Mouse (Mus musculus) midbrain, embryonic 14.5 days (tissue): ENCODE measurements at regions not wholly inside any gene's neighbourhood (a gene's known extent, or its start where the extent isn't known, plus 50 kb on each side); places are given as distances from the start of the nearest gene placed in this dataset.

Experiments used
- ATAC-seq: fragments of 200-750 bp; cut with Nextera tagmentation; 2 replicates; pipeline ENCODE4 v1.8.0; 2017; ENCODE audit warnings: moderate number of reproducible peaks, moderate library complexity; ENCODE audit not compliant: low FRiP score, low TSS enrichment
- DNase-seq: peaks from one replicate; pipeline ENCODE4 v3.0.0-alpha.2; 2015
- H3K27ac ChIP-seq: fragments of 300-500 bp; sonication (generic); replicated peaks from 2 replicates; pipeline ENCODE4 v1.5.1; 2014; ENCODE audit warnings: mild to moderate bottlenecking, low read depth, low read length, moderate library complexity
- H3K27me3 ChIP-seq: fragments of 300-500 bp; sonication (generic); 2 replicates; pipeline ENCODE4 v1.6.1; 2014; ENCODE audit warnings: low read length, control low read depth, mixed read lengths; ENCODE audit not compliant: control insufficient read depth, insufficient read depth
- H3K36me3 ChIP-seq: fragments of 300-500 bp; sonication (generic); 2 replicates; pipeline ENCODE4 v1.6.1; 2014; ENCODE audit warnings: low read length, control low read depth; ENCODE audit not compliant: control insufficient read depth, insufficient read depth
- H3K4me1 ChIP-seq: fragments of 300-500 bp; sonication (generic); 2 replicates; pipeline ENCODE4 v1.6.1; 2014; ENCODE audit warnings: mild to moderate bottlenecking, antibody characterized with exemption, low read length, control low read depth; ENCODE audit not compliant: control insufficient read depth, insufficient read depth
- H3K4me2 ChIP-seq: fragments of 300-500 bp; sonication (generic); 2 replicates; pipeline ENCODE4 v1.6.1; 2014; ENCODE audit warnings: mild to moderate bottlenecking, low read length, moderate library complexity
- H3K4me3 ChIP-seq: fragments of 300-500 bp; sonication (generic); replicated peaks from 2 replicates; pipeline ENCODE4 v1.5.1; 2014; ENCODE audit warnings: low read depth, low read length
- H3K9ac ChIP-seq: fragments of 300-500 bp; sonication (generic); replicated peaks from 2 replicates; pipeline ENCODE4 v1.6.1; 2014; ENCODE audit warnings: mild to moderate bottlenecking, low read length, moderate library complexity
- H3K9me3 ChIP-seq: fragments of 300-500 bp; sonication (generic); 2 replicates; pipeline ENCODE4 v1.6.1; 2016; ENCODE audit warnings: low read length, control low read depth, mixed read lengths; ENCODE audit not compliant: control insufficient read depth
- WGBS: fragments of 180-500 bp; shearing (Covaris S2); extraction: QIAGEN DNeasy Blood & Tissue Kit; methylation state at CpG from one replicate; pipeline ENCODE4 v1.1.7; 2014; 5-methylcytosine and 5-hydroxymethylcytosine counted together

DNA sequence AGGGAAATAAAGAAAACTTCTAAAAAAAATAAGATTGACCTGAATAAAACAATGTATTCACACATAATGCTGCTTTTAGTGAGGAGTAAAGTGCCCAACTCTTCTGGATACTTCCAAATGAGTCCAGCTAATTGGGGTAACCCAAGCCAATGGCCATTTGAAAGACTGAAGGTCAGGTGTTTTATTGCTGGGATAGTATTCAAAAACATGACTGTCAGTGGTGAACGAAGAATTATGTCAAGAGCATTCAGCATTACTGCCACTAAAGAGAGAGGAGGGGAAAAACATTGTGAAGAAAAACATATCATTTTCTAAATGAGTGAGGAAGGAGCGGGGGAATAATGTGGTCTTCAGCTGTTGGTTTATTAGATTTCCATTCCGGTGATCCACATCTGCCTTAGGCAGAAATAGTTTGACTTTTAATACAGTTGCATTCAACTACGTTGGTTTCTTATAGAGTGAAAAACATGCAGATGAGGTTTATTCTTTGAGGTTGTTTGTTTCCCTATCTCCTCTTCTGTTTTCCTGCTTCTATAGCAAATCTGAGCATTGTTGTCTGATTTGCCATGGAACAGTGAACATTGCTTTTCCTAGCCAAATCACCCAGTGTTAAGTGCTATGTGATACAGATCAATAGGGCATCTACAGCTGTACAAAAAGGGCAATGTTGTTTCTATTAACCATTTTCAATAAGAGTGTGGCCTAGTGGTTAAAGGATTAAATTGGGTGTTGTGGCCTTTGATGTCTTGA, 435.3 kb upstream of the Ccnh start:
- no peaks in the 10 kb centered on the region for H3K36me3 ChIP-seq
- no peak overlapping the region for H3K27ac ChIP-seq
- DNase-seq, result no peak
- H3K4me3 ChIP-seq, result no peak overlapping the region
- no peaks in the 10 kb centered on the region for H3K27me3 ChIP-seq
- H3K9ac ChIP-seq, result no peak overlapping the region
- no peaks in the 10 kb centered on the region for H3K4me1 ChIP-seq
- ATAC-seq, result no peak
- no peaks in the 10 kb centered on the region for H3K9me3 ChIP-seq
- no peak overlapping the region for H3K4me2 ChIP-seq
- WGBS, result 67% methylated on average over 4 of the region's 4 CpGs

DNA sequence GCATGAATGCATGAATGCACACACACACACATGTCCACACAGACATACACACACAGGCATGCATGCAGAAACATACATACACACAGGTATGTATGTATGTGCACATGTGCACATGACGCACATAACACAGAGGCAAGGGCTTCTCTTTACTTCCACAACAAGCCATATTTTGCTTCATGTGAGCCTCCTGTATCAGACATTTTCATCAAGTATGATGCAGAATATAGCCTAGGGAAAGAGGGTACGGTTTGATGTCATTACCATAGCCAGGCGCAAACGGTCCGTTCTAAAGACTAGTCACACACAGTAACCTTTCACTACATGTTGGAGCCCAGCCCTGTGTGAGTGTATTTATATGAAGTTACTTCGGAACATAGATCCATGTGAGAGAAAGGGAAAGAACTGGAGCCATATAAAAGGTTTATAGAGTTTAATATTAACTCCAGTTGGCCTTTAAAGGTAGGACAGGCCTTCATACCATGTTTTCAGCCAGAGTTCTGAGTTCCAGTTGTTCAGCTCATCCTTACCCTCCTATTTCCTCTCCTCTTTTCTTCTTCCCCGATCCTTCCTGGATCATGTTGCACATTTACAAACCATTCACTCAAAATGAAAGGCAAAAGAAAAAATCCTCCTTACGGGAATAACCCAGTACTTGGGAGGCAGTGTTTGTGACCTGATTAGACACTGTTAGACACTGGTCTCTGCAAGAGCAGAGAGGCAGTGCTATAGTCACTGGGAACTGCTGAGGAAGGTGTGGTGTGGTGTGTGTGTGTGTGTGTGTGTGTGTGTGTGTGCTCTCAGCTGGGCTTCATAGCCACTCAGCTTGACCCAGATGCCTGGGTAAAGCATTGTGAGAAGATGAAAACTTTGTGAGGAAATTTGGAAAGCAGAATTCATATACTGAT, 434.1 kb upstream of the Ccnh start:
- ATAC-seq (no peak), DNase-seq (no peak)
- no peak overlapping the region for H3K9ac ChIP-seq
- H3K27me3 ChIP-seq, result no peaks in the 10 kb centered on the region
- H3K36me3 ChIP-seq, result no peaks in the 10 kb centered on the region
- no peak overlapping the region for H3K4me3 ChIP-seq
- H3K4me1 ChIP-seq, result no peaks in the 10 kb centered on the region
- H3K27ac ChIP-seq, result no peak overlapping the region
- H3K9me3 ChIP-seq, result no peaks in the 10 kb centered on the region
- 77% methylated on average over 8 of the region's 8 CpGs for WGBS
- no peak overlapping the region for H3K4me2 ChIP-seq

DNA sequence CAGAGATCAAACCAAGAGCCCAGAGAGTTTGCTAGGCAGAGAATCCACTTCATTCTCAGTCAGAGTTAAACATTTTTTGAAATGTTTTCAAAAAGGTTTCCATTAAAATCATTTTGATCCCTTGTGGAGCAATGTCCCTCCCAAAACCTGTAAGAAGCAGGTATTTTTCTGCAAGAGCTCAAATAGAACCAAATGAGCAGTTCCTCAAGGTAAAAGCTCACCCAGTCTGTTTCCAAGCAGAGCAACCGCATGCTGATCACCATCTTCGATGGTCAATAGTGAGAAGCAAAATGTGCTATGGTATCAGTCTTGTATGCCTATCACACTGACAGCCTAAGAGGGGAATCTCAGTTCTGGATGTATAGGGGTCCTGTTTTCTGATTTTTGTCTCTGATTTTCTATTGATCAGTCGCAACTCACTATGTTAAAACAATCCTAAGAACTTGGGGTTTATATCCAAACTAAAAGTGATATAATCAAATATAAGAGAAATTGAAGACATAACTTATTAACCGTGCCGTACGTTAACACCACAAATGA, 432.3 kb upstream of the Ccnh start:
- H3K9me3 ChIP-seq, result no peaks in the 10 kb centered on the region
- no peaks in the 10 kb centered on the region for H3K36me3 ChIP-seq
- H3K27ac ChIP-seq, result no peak overlapping the region
- no peak overlapping the region for H3K4me2 ChIP-seq
- ATAC-seq (no peak), DNase-seq (no peak)
- H3K9ac ChIP-seq, result no peak overlapping the region
- H3K4me1 ChIP-seq, result no peaks in the 10 kb centered on the region
- 85% methylated on average over 6 of the region's 6 CpGs for WGBS
- no peak overlapping the region for H3K4me3 ChIP-seq
- H3K27me3 ChIP-seq, result no peaks in the 10 kb centered on the region

DNA sequence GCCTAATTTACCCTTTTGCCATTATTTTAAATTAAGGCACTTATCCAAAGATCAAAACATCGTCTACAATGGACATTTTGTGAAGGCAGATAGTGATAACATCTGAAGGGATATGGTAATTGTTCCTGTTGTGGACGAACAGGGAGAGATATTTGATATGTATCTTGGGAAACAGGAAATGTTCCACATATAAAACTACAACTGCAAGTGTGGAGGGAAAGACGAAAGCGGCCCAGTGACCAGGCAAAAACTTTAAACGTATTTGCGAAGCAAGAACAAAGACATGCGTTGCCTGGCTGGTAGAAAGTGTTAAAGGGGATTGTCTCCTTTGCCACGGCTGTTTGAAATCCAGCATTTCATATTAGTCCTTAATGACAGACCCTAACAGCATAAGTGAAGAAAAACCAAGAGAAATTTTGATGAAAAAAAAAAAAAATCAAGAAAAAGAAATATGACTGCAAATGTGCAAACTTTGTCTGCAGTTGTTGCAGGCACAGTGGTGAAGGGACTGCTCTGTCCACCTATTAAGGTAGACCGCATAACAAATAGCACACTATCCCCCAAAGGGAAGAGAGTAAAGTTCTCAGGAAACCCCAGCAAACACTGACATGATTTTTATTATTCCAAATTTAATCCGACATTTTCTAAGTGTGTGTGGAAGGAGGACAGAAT, 431.2 kb upstream of the Ccnh start:
- Histone ChIP-seq H3K36me3 (no peaks in the 10 kb centered on the region), H3K27ac (peak overlapping the region; percentile 71), H3K4me3 (no peak overlapping the region), H3K4me1 (no peaks in the 10 kb centered on the region), H3K4me2 (peak overlapping the region; percentile 40), H3K27me3 (no peaks in the 10 kb centered on the region), H3K9ac (peak overlapping the region; percentile 20; the same call in 1 of the 2 replicates), H3K9me3 (no peaks in the 10 kb centered on the region)
- WGBS, result 12% methylated on average over 10 of the region's 10 CpGs
- peak; percentile 70 for ATAC-seq
- peak; percentile 54 for DNase-seq

DNA sequence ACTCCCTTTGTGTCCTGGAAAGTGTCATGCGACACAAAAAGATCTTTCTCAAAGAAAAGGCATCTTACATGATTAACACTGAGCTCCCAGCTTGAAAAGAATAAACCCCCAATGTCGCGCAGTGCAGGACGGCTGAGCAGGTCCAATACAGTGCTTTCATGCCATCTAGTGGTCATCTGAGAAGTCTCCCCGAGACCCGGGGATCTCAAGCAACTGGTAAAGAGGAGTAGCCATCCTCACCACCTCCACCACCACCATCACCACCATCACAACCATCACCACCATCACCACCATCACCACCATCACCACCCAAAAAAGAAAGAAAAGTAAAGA, 430.7 kb upstream of the Ccnh start:
- ATAC-seq, result peak; percentile 94
- Histone ChIP-seq H3K27me3 (no peaks in the 10 kb centered on the region), H3K4me2 (peak overlapping the region; percentile 40), H3K9ac (0 out of 2 replicates have a peak overlapping the region, but pooled peaks have one; percentile 17), H3K9me3 (no peaks in the 10 kb centered on the region), H3K36me3 (no peaks in the 10 kb centered on the region), H3K27ac (peak overlapping the region; percentile 71; the same call in 1 of the 2 replicates), H3K4me1 (no peaks in the 10 kb centered on the region), H3K4me3 (no peak overlapping the region)
- peak; percentile 94 for DNase-seq
- 0% methylated on average over 6 of the region's 6 CpGs for WGBS

DNA sequence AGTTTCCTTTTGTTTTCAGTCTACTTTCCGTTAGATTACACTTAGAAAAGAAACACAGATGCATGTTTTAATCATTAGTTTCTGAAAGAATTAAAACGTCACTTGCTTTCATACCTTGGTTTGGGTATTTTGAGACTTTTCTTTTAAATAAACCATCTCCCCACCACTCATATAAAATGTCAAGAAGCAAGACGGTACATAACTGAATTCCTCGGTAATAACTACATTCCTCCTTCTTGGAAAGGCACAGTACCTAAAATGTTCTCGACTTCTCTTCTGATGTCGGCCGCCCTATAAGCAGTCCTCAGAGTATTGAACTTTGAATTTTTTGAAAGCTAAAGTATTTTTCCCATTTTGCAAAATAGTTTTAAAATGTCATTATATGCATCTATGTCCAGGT, 430.1 kb upstream of the Ccnh start:
- H3K4me1 ChIP-seq, result no peaks in the 10 kb centered on the region
- no peak overlapping the region for H3K4me2 ChIP-seq
- no peaks in the 10 kb centered on the region for H3K9me3 ChIP-seq
- H3K27me3 ChIP-seq, result no peaks in the 10 kb centered on the region
- no peak overlapping the region for H3K4me3 ChIP-seq
- H3K36me3 ChIP-seq, result no peaks in the 10 kb centered on the region
- WGBS, result 69% methylated on average over 7 of the region's 7 CpGs
- H3K27ac ChIP-seq, result no peak overlapping the region
- H3K9ac ChIP-seq, result no peak overlapping the region
- DNase-seq, result no peak
- no peak for ATAC-seq

DNA sequence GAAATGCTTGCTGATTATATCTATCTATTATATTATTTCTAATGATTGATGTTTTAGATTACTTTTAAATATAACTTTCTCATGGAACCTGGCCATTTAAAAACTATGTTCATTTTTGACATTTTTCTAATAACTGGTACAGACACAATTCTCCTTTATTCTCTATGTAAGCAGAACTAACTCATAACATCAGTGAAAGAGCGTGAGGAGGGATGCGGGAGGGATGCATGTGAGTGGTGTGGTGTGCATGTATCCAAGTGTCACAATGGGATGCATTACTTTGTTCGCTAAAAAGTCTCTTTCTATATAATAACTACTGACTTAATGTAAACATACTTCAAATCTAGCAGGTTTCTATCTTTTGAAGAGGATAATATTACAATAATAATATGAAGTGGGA, 428.7 kb upstream of the Ccnh start:
- no peak overlapping the region for H3K9ac ChIP-seq
- H3K4me2 ChIP-seq, result no peak overlapping the region
- H3K27ac ChIP-seq, result no peak overlapping the region
- WGBS, result 54% methylated on average over 3 of the region's 3 CpGs
- ATAC-seq, result no peak
- H3K27me3 ChIP-seq, result no peaks in the 10 kb centered on the region
- no peak overlapping the region for H3K4me3 ChIP-seq
- H3K36me3 ChIP-seq, result no peaks in the 10 kb centered on the region
- H3K4me1 ChIP-seq, result no peaks in the 10 kb centered on the region
- DNase-seq, result no peak
- no peaks in the 10 kb centered on the region for H3K9me3 ChIP-seq

DNA sequence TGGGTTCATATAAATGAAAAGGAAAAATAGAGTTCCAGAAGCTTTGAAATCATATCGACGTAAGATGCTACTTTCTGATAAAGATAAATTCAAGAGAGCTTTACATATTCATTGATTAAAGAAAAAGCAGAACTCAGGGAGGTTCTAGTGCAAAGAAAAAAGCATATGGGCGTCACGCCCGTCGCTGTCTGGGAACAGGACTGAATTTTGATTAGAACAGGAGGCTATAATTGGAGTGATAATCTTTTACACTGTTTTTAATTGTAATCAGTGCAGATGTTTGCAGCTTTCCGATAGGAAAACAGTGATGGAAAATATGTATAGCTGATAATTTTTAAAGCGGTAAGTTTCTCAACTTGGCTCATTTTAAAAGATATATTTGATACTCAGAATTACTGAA, 428.2 kb upstream of the Ccnh start:
- DNase-seq (peak; percentile 35), ATAC-seq (no peak)
- H3K36me3 ChIP-seq, result no peaks in the 10 kb centered on the region
- H3K9me3 ChIP-seq, result no peaks in the 10 kb centered on the region
- H3K4me3 ChIP-seq, result no peak overlapping the region
- WGBS, result 32% methylated on average over 8 of the region's 8 CpGs
- H3K27ac ChIP-seq, result no peak overlapping the region
- H3K27me3 ChIP-seq, result no peaks in the 10 kb centered on the region
- no peaks in the 10 kb centered on the region for H3K4me1 ChIP-seq
- no peak overlapping the region for H3K9ac ChIP-seq
- H3K4me2 ChIP-seq, result no peak overlapping the region
